Mouse (Mus musculus): ENCODE results near the gene Lrrc55. TPM values are rescaled to one million over a fixed set of nuclear protein-coding genes. Genes with fewer than 3 reads are reported as not detected.

Gene Lrrc55
- polyA plus RNA-seq, 1 experiment, result 5.2 TPM

DNA sequence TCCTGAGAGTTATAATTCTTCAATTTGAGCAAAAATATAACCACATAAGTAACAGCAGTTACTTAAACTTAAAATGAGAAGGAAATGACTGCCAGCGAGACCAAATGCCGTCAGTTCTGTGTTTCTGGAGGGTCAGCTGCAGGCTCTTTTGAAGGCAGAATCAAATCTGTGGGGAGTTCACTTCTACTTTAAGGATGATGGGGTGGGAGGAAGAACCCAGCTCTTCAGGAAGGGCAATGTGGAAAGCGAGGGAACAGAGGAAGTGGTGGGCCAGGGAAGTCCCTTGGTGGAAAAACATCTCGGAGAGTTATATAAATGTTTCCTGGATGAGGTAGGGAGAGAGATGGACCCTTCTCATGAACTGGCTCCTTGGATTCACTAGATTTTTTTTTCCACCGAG is 40.9 kb downstream of the Lrrc55 start:
- Histone ChIP-seq H3K27me3 (ENCODE audit: control insufficient read depth, insufficient read depth, low read length) (no peaks in the 10 kb centered on the region), H3K4me3 (ENCODE audit: control insufficient read depth, low read depth, low read length) (no peak overlapping the region), H3K27ac (ENCODE audit: control insufficient read depth, insufficient read depth, low read depth, low read length) (no peak overlapping the region), H3K36me3 (ENCODE audit: control insufficient read depth, insufficient read depth, low read length) (no peaks in the 10 kb centered on the region), H3K4me1 (ENCODE audit: control insufficient read depth, insufficient read depth, low read length) (no peaks in the 10 kb centered on the region)
- TF ChIP-seq CTCF (IDR thresholded peaks at IDR 0.05; ENCODE audit: control insufficient read depth, insufficient read depth, insufficient replicate concordance, low read depth, low read length), result no peak
- no peak for TF ChIP-seq POLR2A (IDR thresholded peaks at IDR 0.05; ENCODE audit: control insufficient read depth, low read depth, low read length)

DNA sequence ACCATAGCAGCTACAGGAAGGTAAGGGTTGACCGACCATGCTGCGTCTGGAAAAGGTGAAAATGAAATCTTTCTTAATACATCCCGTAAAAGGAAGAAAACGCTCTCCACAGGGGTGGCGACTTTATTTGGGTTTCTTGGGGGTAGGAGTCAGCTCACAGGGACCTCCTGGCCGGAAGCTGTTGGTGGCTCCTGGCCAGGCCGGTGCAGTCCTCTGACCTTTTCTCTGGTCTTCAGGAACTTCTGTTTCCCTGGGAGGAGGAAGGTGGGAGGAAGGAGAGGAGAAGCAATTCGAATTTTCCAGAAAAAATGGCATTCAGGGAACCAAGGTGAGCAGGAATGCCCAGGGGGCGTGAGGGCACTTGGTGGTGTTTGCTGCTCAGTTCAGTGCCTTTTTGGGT is 41.7 kb downstream of the Lrrc55 start:
- TF ChIP-seq POLR2A (IDR thresholded peaks at IDR 0.05; ENCODE audit: control insufficient read depth, low read depth, low read length) (no peak), CTCF (IDR thresholded peaks at IDR 0.05; ENCODE audit: control insufficient read depth, insufficient read depth, insufficient replicate concordance, low read depth, low read length) (no peak)
- no peaks in the 10 kb centered on the region for H3K27me3 ChIP-seq (ENCODE audit: control insufficient read depth, insufficient read depth, low read length)
- H3K4me1 ChIP-seq (ENCODE audit: control insufficient read depth, insufficient read depth, low read length), result no peaks in the 10 kb centered on the region
- H3K4me3 ChIP-seq (ENCODE audit: control insufficient read depth, low read depth, low read length), result no peak overlapping the region
- no peak overlapping the region for H3K27ac ChIP-seq (ENCODE audit: control insufficient read depth, insufficient read depth, low read depth, low read length)
- no peaks in the 10 kb centered on the region for H3K36me3 ChIP-seq (ENCODE audit: control insufficient read depth, insufficient read depth, low read length)

GRCm38 (mm10) chr2:85151233-85151632 is 45.8 kb downstream of the Lrrc55 start:
- Histone ChIP-seq H3K36me3 (ENCODE audit: control insufficient read depth, insufficient read depth, low read length) (no peaks in the 10 kb centered on the region), H3K27ac (ENCODE audit: control insufficient read depth, insufficient read depth, low read depth, low read length) (no peak overlapping the region), H3K27me3 (ENCODE audit: control insufficient read depth, insufficient read depth, low read length) (no peaks in the 10 kb centered on the region), H3K4me1 (ENCODE audit: control insufficient read depth, insufficient read depth, low read length) (no peaks in the 10 kb centered on the region), H3K4me3 (ENCODE audit: control insufficient read depth, low read depth, low read length) (no peak overlapping the region)
- TF ChIP-seq POLR2A (IDR thresholded peaks at IDR 0.05; ENCODE audit: control insufficient read depth, low read depth, low read length) (no peak), CTCF (IDR thresholded peaks at IDR 0.05; ENCODE audit: control insufficient read depth, insufficient read depth, insufficient replicate concordance, low read depth, low read length) (no peak)

DNA sequence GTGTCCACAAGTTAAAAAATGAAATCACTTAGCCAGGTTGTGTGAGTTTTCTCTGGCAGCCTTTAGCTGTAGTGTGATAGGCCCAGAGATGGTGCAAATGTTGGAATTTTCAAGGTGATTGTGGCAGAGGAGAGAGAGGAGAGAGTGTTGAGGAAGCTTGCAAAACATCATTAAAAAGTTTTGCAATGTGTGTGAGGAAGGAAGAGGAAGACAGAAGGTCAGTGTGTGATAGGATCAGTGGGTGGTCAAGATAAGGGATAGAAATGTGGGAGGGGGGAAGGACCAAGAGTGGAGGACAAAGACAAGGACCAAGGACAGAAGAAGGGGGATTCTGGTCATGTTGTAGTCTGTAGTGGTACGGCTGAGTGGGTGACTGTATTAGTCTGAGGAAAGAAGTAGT is 46.6 kb downstream of the Lrrc55 start:
- Histone ChIP-seq H3K4me1 (ENCODE audit: control insufficient read depth, insufficient read depth, low read length) (no peaks in the 10 kb centered on the region), H3K36me3 (ENCODE audit: control insufficient read depth, insufficient read depth, low read length) (no peaks in the 10 kb centered on the region), H3K4me3 (ENCODE audit: control insufficient read depth, low read depth, low read length) (no peak overlapping the region), H3K27me3 (ENCODE audit: control insufficient read depth, insufficient read depth, low read length) (no peaks in the 10 kb centered on the region), H3K27ac (ENCODE audit: control insufficient read depth, insufficient read depth, low read depth, low read length) (no peak overlapping the region)
- TF ChIP-seq CTCF (IDR thresholded peaks at IDR 0.05; ENCODE audit: control insufficient read depth, insufficient read depth, insufficient replicate concordance, low read depth, low read length) (no peak), POLR2A (IDR thresholded peaks at IDR 0.05; ENCODE audit: control insufficient read depth, low read depth, low read length) (no peak)

GRCm38 (mm10) chr2:85147481-85147880 is 49.5 kb downstream of the Lrrc55 start:
- Histone ChIP-seq H3K36me3 (ENCODE audit: control insufficient read depth, insufficient read depth, low read length) (no peaks in the 10 kb centered on the region), H3K4me3 (ENCODE audit: control insufficient read depth, low read depth, low read length) (no peak overlapping the region), H3K4me1 (ENCODE audit: control insufficient read depth, insufficient read depth, low read length) (no peaks in the 10 kb centered on the region), H3K27ac (ENCODE audit: control insufficient read depth, insufficient read depth, low read depth, low read length) (no peak overlapping the region), H3K27me3 (ENCODE audit: control insufficient read depth, insufficient read depth, low read length) (no peaks in the 10 kb centered on the region)
- TF ChIP-seq POLR2A (IDR thresholded peaks at IDR 0.05; ENCODE audit: control insufficient read depth, low read depth, low read length) (no peak), CTCF (IDR thresholded peaks at IDR 0.05; ENCODE audit: control insufficient read depth, insufficient read depth, insufficient replicate concordance, low read depth, low read length) (no peak)

DNA sequence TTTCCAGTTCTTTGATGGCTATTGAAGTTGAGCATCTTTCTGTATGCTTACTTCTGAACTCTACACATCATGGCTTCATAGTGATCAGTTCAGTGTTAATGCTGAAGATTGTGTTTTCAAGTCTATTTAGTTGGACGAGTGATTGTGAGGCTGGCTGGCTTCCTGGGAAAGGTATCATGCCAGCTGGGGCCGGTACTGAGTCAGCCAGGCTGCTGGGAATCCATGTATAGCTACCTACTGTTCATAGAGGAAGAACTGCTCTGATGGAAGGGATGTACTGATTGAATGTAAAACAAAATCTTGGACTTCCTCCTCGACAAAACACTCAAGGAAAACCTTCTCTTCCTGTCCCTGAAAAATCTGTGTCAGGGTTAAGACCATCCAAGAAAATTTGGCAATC is 51.7 kb downstream of the Lrrc55 start:
- no peak overlapping the region for H3K4me3 ChIP-seq (ENCODE audit: control insufficient read depth, low read depth, low read length)
- H3K4me1 ChIP-seq (ENCODE audit: control insufficient read depth, insufficient read depth, low read length), result no peaks in the 10 kb centered on the region
- TF ChIP-seq CTCF (IDR thresholded peaks at IDR 0.05; ENCODE audit: control insufficient read depth, insufficient read depth, insufficient replicate concordance, low read depth, low read length) (no peak), POLR2A (IDR thresholded peaks at IDR 0.05; ENCODE audit: control insufficient read depth, low read depth, low read length) (no peak)
- H3K36me3 ChIP-seq (ENCODE audit: control insufficient read depth, insufficient read depth, low read length), result no peaks in the 10 kb centered on the region
- H3K27ac ChIP-seq (ENCODE audit: control insufficient read depth, insufficient read depth, low read depth, low read length), result no peak overlapping the region
- H3K27me3 ChIP-seq (ENCODE audit: control insufficient read depth, insufficient read depth, low read length), result no peaks in the 10 kb centered on the region

DNA sequence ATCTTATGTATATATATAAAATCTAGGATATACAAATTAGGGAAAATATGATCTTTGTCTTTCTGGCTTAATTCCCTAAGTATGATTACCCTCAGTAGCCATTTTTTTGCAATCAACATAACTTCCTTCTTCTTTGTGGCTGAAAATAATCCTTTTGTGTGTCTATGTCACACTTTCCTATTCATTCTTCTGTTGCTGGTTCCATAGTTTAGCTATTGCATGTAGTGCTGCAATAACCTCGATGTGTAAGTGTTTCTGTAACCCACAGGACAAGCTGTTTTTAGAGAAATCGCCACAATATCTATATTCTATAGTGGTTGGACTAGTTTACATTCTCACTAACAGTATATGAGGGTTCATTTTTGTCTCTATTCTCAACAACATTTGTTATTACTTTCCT is 52.1 kb downstream of the Lrrc55 start:
- Histone ChIP-seq H3K36me3 (ENCODE audit: control insufficient read depth, insufficient read depth, low read length) (no peaks in the 10 kb centered on the region), H3K27me3 (ENCODE audit: control insufficient read depth, insufficient read depth, low read length) (no peaks in the 10 kb centered on the region), H3K4me1 (ENCODE audit: control insufficient read depth, insufficient read depth, low read length) (no peaks in the 10 kb centered on the region), H3K4me3 (ENCODE audit: control insufficient read depth, low read depth, low read length) (no peak overlapping the region), H3K27ac (ENCODE audit: control insufficient read depth, insufficient read depth, low read depth, low read length) (no peak overlapping the region)
- TF ChIP-seq POLR2A (IDR thresholded peaks at IDR 0.05; ENCODE audit: control insufficient read depth, low read depth, low read length), result no peak

- no peak overlapping the region for H3K4me3 ChIP-seq (ENCODE audit: control insufficient read depth, low read depth, low read length)
Measured at GRCm38 (mm10) chr2:85140833-85141232, 56.2 kb downstream of the Lrrc55 start.

More at GRCm38 (mm10) chr2:85140833-85141232, 56.2 kb downstream of the Lrrc55 start:
- no peak for TF ChIP-seq CTCF (IDR thresholded peaks at IDR 0.05; ENCODE audit: control insufficient read depth, insufficient read depth, insufficient replicate concordance, low read depth, low read length)
- no peak for TF ChIP-seq POLR2A (IDR thresholded peaks at IDR 0.05; ENCODE audit: control insufficient read depth, low read depth, low read length)
- Histone ChIP-seq H3K4me1 (ENCODE audit: control insufficient read depth, insufficient read depth, low read length) (peaks cover 2% of the 10 kb centered on the region), H3K27ac (ENCODE audit: control insufficient read depth, insufficient read depth, low read depth, low read length) (no peak overlapping the region), H3K27me3 (ENCODE audit: control insufficient read depth, insufficient read depth, low read length) (no peaks in the 10 kb centered on the region), H3K36me3 (ENCODE audit: control insufficient read depth, insufficient read depth, low read length) (no peaks in the 10 kb centered on the region)
